Mouse (Mus musculus) olfactory bulb, adult 2 months (tissue): ENCODE data around the gene Orm1.

Experiments used
- CTCF ChIP-seq: fragments of 200-500 bp; IDR thresholded peaks from 2 replicates; pipeline ENCODE4 v1.5.1; 2012; ENCODE audit warnings: low read depth, mild to moderate bottlenecking, low read length, moderate library complexity; ENCODE audit not compliant: insufficient read depth
- POLR2A ChIP-seq: fragments of 200-500 bp; IDR thresholded peaks from 2 replicates; pipeline ENCODE4 v1.6.1; 2012; ENCODE audit warnings: mild to moderate bottlenecking, low read depth, low read length, moderate library complexity; ENCODE audit not compliant: insufficient read depth

GRCm38 (mm10) chr4:63373404-63373803, 29.0 kb downstream of the Orm1 start:
- TF ChIP-seq POLR2A (no peak), CTCF (no peak)
